Mouse (Mus musculus): ENCODE results near the gene Serpinb3a.
"Not testable (repeated sequence)": the region's sequence is repeated elsewhere in the genome, so short reads cannot be mapped to it uniquely, and the experiment has no call there.

Serpinb3a gene

DNA sequence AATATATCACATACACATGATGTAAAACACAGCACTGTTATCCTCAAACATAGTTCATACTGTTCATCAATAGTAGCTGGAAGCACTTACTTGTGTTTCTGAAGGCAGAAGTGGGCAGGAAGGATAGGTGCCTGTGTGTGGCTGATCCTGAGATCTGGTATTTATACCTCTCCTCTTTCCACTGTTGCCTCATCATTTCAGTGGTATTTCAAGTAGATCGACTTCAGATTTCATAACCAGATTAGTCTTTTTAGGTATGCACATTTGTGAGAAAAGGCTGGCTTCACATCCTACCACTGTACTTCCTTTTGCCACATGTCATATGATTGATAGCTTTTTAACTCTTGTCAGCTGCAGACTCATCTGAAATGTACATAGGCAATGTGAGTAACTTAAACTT lies at the start of gene Serpinb3a:
Gene Serpinb3a, minus strand, starts transcription at position 101 of the 400 bp plus-strand sequence.
- no peak for DNase-seq (ENCODE audit: low spot score)

- DNase-seq (ENCODE audit: low spot score): no peak
Observed at GRCm38 (mm10) chr1:107098417-107098816, 46.3 kb upstream of the Serpinb3a start.

GRCm38 (mm10) chr1:107083406-107083805 lies 31.3 kb upstream of the Serpinb3a start, which contains the start of gene Serpinb3d:
Gene Serpinb3d (minus strand): TSS chr1:107083506.
- no peak for DNase-seq (ENCODE audit: low spot score)

DNA sequence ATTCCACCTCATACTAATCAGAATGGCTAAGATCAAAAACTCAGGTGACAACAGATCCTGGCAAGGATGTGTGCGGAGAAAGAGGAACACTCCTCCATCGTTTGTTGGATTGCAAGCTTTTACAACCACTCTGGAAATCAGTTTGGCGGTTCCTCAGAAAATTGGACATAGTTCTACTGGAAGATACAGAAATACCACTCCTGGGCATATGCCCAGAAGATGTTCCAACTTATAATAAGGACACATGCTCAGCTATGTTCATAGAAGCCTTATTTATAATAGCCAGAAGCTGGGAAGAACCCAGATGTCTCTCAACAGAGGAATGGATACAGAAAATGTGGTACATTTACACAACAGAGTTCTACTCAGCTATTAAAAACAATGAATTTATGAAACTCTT lies 17.9 kb downstream of the Serpinb3a start:
- DNase-seq (ENCODE audit: low spot score): not testable (repeated sequence)

GRCm38 (mm10) chr1:107025886-107026285 lies 26.2 kb downstream of the Serpinb3a start:
- DNase-seq (ENCODE audit: low spot score): no peak

GRCm38 (mm10) chr1:107015210-107015609 lies 36.9 kb downstream of the Serpinb3a start:
- no peak for DNase-seq (ENCODE audit: low spot score)

GRCm38 (mm10) chr1:107014530-107014929 lies 37.6 kb downstream of the Serpinb3a start:
- no peak for DNase-seq (ENCODE audit: low spot score)

DNA sequence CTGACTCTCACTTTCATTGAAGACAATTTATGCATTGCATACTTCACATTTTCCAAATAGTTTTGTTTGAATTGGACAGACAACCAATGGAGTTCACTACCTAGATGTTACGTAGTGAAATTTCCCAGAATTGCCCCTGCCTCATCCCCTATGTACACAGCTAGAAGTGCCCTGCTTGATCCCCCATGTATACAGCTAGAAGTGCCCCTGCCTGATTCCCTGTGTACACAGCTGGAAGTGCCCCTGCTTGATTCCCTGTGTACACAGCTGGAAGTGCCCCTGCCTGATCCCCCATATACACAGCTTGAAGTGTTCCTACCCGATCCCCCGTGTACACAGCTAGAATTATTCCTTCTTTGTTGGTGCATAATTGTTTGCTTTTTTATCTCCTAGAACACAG lies 45.8 kb downstream of the Serpinb3a start:
- DNase-seq (ENCODE audit: low spot score): no peak

- no peak for DNase-seq (ENCODE audit: low spot score)
Observed at GRCm38 (mm10) chr1:107001754-107002153, 50.3 kb downstream of the Serpinb3a start.

DNA sequence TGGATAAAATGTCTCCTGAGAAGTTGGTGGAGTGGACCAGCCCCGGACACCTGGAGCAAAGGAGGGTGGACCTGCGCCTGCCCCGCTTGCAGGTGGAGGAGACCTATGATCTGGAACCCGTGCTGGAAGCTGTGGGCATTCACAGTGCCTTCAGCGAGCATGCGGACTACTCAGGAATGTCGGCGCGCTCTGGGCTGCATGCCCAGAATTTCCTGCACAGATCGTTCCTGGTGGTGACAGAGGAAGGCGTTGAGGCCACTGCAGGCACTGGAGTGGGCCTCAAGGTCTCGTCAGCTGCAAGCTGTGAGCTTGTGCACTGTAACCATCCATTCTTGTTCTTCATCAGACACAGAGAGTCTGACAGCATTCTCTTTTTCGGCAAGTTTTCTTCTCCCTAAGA lies 51.7 kb downstream of the Serpinb3a start:
- no peak for DNase-seq (ENCODE audit: low spot score)
